Mouse (Mus musculus) layer of hippocampus, adult 18-20 months (tissue): Measurements from ENCODE around the gene Olfr1396. TPM values are rescaled to one million over a fixed set of nuclear protein-coding genes. Genes with fewer than 3 reads are reported as not detected.

Experiments used
- total RNA-seq, 2 experiments: library from RNA; stranded (reverse); gene quantifications; 2 replicates each; pipeline ENCODE4 v1.2.3; 2021

Olfr1396 gene
- total RNA-seq, 2 experiments from 2014 or later = not detected

Other genes with a start within 250 kb of the Olfr1396 start
- 1 to 10 TPM; 5.6 to 5.8 TPM for gene Irgm1, start 243.2 kb downstream of the Olfr1396 start, total RNA-seq
- gene Gm5431, start 212.7 kb downstream of the Olfr1396 start, total RNA-seq = under 1 TPM in 1 of 2 experiments, not detected in 1; 0.23 TPM
- 1 to 10 TPM in 1 of 2 experiments, under 1 TPM in 1; 0.84 to 1.7 TPM for gene Psme2b, start 168.7 kb downstream of the Olfr1396 start, total RNA-seq
- gene Olfr56, start 136.0 kb downstream of the Olfr1396 start, total RNA-seq = not detected
- gene 9930111J21Rik1, start 135.5 kb downstream of the Olfr1396 start, total RNA-seq = under 1 TPM; 0.96 to 0.99 TPM
- gene Gm12185, start 122.6 kb downstream of the Olfr1396 start, total RNA-seq = under 1 TPM; 0.12 to 0.18 TPM
- 1 to 10 TPM in 1 of 2 experiments, under 1 TPM in 1; 0.22 to 1.1 TPM for gene Tgtp1, start 120.7 kb downstream of the Olfr1396 start, total RNA-seq
- 1 to 10 TPM; 1.1 to 1.4 TPM for gene 9930111J21Rik2, start 63.6 kb downstream of the Olfr1396 start, total RNA-seq
- not detected for gene Tgtp2, start 50.7 kb downstream of the Olfr1396 start, total RNA-seq
- under 1 TPM; 0.40 to 0.51 TPM for gene Ifi47, start 38.3 kb downstream of the Olfr1396 start, total RNA-seq
- not detected for gene Olfr1395, start 27.4 kb upstream of the Olfr1396 start, total RNA-seq
- gene Olfr1394, start 39.5 kb upstream of the Olfr1396 start, total RNA-seq = not detected
- not detected for gene Btnl9, start 72.3 kb upstream of the Olfr1396 start, total RNA-seq
- 10 to 100 TPM; 48.6 to 49.6 TPM for gene Zfp62, start 88.4 kb upstream of the Olfr1396 start, total RNA-seq
- 10 to 100 TPM; 56.0 to 60.7 TPM for gene Mgat1, start 129.3 kb upstream of the Olfr1396 start, total RNA-seq
- gene Olfr1393, start 163.4 kb upstream of the Olfr1396 start, total RNA-seq = not detected
- gene Olfr1392, start 170.4 kb upstream of the Olfr1396 start, total RNA-seq = under 1 TPM in 1 of 2 experiments, not detected in 1; 0.10 TPM
- gene Olfr10, start 189.9 kb upstream of the Olfr1396 start, total RNA-seq = not detected
- gene Olfr1391, start 207.9 kb upstream of the Olfr1396 start, total RNA-seq = not detected
- gene Olfr1390, start 220.3 kb upstream of the Olfr1396 start, total RNA-seq = not detected